Mouse (Mus musculus) embryonic facial prominence, embryonic 14.5 days (tissue): ENCODE measurements around the gene Cela3b. TPM values are rescaled to one million over a fixed set of nuclear protein-coding genes. Genes with fewer than 3 reads are reported as not detected.
A peak's percentile ranks its signal among the peaks of the same experiment; 100 is the strongest.
"Not testable (repeated sequence)": the region's sequence is repeated elsewhere in the genome, so short reads cannot be mapped to it uniquely, and the experiment has no call there.

ENCODE experiments used
- ATAC-seq: fragments of 200-750 bp; cut with Nextera tagmentation; 2 replicates; pipeline ENCODE4 v1.8.0; 2017; ENCODE audit warnings: low read depth, moderate number of reproducible peaks, moderate TSS enrichment
- DNase-seq: peaks from one replicate; pipeline ENCODE4 v3.0.0-alpha.2; 2015; ENCODE audit warnings: low spot score
- H3K27ac ChIP-seq: fragments of 300-500 bp; sonication (generic); replicated peaks from 2 replicates; pipeline ENCODE4 v1.5.1; 2014; ENCODE audit warnings: low read depth, mild to moderate bottlenecking, low read length, moderate library complexity
- H3K27me3 ChIP-seq: fragments of 300-500 bp; sonication (generic); replicated peaks from 2 replicates; pipeline ENCODE4 v1.6.1; 2014; ENCODE audit warnings: low read length; ENCODE audit not compliant: control insufficient read depth, insufficient read depth
- H3K36me3 ChIP-seq: fragments of 300-500 bp; sonication (generic); 2 replicates; pipeline ENCODE4 v1.6.1; 2014; ENCODE audit warnings: low read length, mixed read lengths; ENCODE audit not compliant: control insufficient read depth, insufficient read depth
- H3K4me1 ChIP-seq: fragments of 300-500 bp; sonication (generic); 2 replicates; pipeline ENCODE4 v1.6.1; 2014; ENCODE audit warnings: antibody characterized with exemption, low read length; ENCODE audit not compliant: control insufficient read depth, insufficient read depth
- H3K4me2 ChIP-seq: fragments of 300-500 bp; sonication (generic); 2 replicates; pipeline ENCODE4 v1.6.1; 2014; ENCODE audit warnings: low read depth, mild to moderate bottlenecking, low read length, moderate library complexity, mixed read lengths
- H3K4me3 ChIP-seq: fragments of 300-500 bp; sonication (generic); 2 replicates; pipeline ENCODE4 v1.5.1; 2014; ENCODE audit warnings: low read depth, mild to moderate bottlenecking, low read length
- H3K9ac ChIP-seq: fragments of 300-500 bp; sonication (generic); 2 replicates; pipeline ENCODE4 v1.6.1; 2014; ENCODE audit warnings: low read depth, mild to moderate bottlenecking, low read length, moderate library complexity, mixed read lengths
- H3K9me3 ChIP-seq: fragments of 300-500 bp; sonication (generic); 2 replicates; pipeline ENCODE4 v1.6.1; 2016; ENCODE audit warnings: low read length; ENCODE audit not compliant: control insufficient read depth
- WGBS: fragments of 180-500 bp; shearing (Covaris S2); extraction: QIAGEN DNeasy Blood & Tissue Kit; methylation state at CpG from one replicate; pipeline ENCODE4 v1.1.7; 2014; 5-methylcytosine and 5-hydroxymethylcytosine counted together
- polyA plus RNA-seq: library from polyadenylated mRNA; unstranded; fragments of >200 nt; fragmentation: Nextera tagmentation; extraction: Ambion mirVana; gene quantifications from 2 replicates; pipeline ENCODE4 v1.2.1, GENCODE M21; 2014

Cela3b gene
- polyA plus RNA-seq, 1 experiment from 2014 or later = 0.56 TPM

DNA sequence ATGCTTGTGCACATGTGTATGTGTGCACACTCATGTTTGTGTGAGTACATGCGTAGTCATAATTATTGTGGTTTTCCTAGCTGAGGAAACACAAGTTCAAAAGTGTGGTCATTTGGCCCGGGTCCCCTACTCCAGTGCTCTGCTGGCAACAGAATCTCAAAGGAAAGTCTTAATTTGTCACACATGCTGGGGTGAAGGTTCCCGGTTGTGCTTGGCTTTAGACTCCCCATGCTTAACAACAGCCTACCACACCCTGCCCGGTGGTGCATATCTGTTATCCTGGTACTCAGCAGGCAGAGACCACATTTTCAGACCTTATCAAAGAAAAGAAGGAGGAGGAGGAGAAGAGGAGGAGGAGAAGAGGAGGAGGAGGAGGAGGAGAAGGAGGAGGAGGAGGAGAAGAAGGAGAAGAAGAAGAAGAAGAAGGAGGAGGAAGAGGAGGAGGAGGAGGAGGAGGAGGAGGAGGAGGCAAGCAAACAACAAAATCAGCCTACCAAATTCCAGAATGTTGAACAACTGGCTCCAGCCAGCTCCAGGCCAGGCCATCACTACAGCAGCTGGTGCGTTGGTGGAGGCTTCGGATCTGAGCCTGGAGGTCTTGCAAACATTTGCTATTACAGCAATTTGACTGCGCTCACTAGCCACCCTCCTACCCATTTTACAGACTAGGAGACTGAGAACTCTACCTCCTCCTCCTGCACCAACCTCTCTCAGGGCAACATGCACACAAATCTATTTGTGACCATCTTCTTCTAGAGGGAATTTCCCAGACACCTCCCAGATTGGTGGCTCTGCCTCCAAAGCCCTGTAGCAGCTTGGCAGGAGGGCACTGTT lies 17.2 kb upstream of the Cela3b start:
- Histone ChIP-seq H3K9me3 (no peaks in the 10 kb centered on the region), H3K36me3 (no peaks in the 10 kb centered on the region), H3K4me1 (peaks cover 17% of the 10 kb centered on the region), H3K4me3 (no peak overlapping the region), H3K4me2 (peak overlapping the region; percentile 5; the same call in 1 of the 2 replicates), H3K9ac (no peak overlapping the region), H3K27me3 (no peaks in the 10 kb centered on the region), H3K27ac (0 out of 2 replicates have a peak overlapping the region, but pooled peaks have one; percentile 18)
- DNase-seq (peak; percentile 47), ATAC-seq (peak; percentile 10; the same call in 1 of the 2 replicates)
- WGBS = 53% methylated on average over 7 of the region's 7 CpGs

- DNase-seq = no peak
- no peaks in the 10 kb centered on the region for H3K9me3 ChIP-seq
- H3K4me3 ChIP-seq = no peak overlapping the region
- no peak for ATAC-seq
- no peaks in the 10 kb centered on the region for H3K36me3 ChIP-seq
- WGBS = 91% methylated on average over 4 of the region's 4 CpGs
- no peak overlapping the region for H3K27ac ChIP-seq
- H3K4me1 ChIP-seq = peaks cover 17% of the 10 kb centered on the region
- no peaks in the 10 kb centered on the region for H3K27me3 ChIP-seq
- no peak overlapping the region for H3K9ac ChIP-seq
- H3K4me2 ChIP-seq = no peak overlapping the region
Measured at GRCm38 (mm10) chr4:137445881-137446280, 15.5 kb upstream of the Cela3b start.

DNA sequence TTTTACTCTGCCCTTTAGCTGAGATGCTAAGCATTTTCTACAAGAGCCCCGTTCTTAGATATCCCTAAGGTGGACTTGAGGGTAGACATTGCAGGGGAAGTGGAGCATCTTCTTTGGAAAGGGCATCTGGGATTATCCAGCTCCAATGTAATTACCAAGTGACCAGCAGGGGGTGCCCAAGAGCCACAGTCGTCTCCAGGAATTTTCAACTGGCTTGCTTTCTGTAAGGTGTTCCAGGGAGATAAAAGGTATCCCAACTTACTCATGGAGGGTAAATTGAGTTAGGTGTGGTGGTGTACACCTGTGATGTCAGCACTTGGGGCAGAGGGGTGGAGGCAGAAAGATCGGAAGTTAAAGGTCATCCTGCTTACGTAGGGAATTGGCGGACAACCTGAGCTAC lies 13.3 kb upstream of the Cela3b start:
- Histone ChIP-seq H3K4me3 (no peak overlapping the region), H3K36me3 (no peaks in the 10 kb centered on the region), H3K27me3 (no peaks in the 10 kb centered on the region), H3K27ac (no peak overlapping the region), H3K4me1 (peaks cover 10% of the 10 kb centered on the region), H3K4me2 (0 out of 2 replicates have a peak overlapping the region, but pooled peaks have one; percentile 22), H3K9ac (no peak overlapping the region), H3K9me3 (no peaks in the 10 kb centered on the region)
- no peak for DNase-seq
- 17% methylated on average over 5 of the region's 5 CpGs for WGBS
- ATAC-seq = no peak

- H3K36me3 ChIP-seq = no peaks in the 10 kb centered on the region
- H3K4me2 ChIP-seq = no peak overlapping the region
- no peak overlapping the region for H3K9ac ChIP-seq
- H3K4me1 ChIP-seq = no peaks in the 10 kb centered on the region
- H3K4me3 ChIP-seq = no peak overlapping the region
- H3K27ac ChIP-seq = no peak overlapping the region
- 82% methylated on average over 4 of the region's 4 CpGs for WGBS
- H3K9me3 ChIP-seq = no peaks in the 10 kb centered on the region
- ATAC-seq = no peak
- DNase-seq = no peak
- H3K27me3 ChIP-seq = no peaks in the 10 kb centered on the region
Measured at GRCm38 (mm10) chr4:137441332-137441731, 11.0 kb upstream of the Cela3b start.

DNA sequence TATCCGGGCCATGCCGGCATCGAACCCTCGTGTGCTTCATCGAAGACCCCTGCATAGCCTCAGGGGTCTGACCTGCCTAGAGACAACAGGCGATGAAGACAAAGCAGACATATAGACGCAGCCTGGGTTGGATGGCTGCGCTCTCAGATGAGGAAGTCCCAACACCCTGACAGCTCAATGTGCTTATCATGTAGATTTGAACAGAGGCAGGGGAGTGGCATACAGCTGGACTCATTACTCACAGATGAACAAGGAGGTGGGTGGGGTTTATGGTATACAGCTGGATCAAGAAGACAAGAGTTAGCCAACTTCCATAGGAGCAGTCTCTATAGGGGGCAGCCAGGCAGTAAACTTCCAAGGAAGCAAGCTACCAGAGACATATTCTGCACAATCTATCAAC lies 8.5 kb upstream of the Cela3b start:
- Histone ChIP-seq H3K4me1 (no peaks in the 10 kb centered on the region), H3K4me2 (no peak overlapping the region), H3K27me3 (no peaks in the 10 kb centered on the region), H3K36me3 (no peaks in the 10 kb centered on the region), H3K9ac (no peak overlapping the region), H3K27ac (no peak overlapping the region), H3K4me3 (no peak overlapping the region), H3K9me3 (no peaks in the 10 kb centered on the region)
- no peak for ATAC-seq
- DNase-seq = no peak
- WGBS = 81% methylated on average over 8 of the region's 8 CpGs

GRCm38 (mm10) chr4:137436979-137437669 lies 6.8 kb upstream of the Cela3b start:
- DNase-seq (no peak), ATAC-seq (no peak)
- H3K4me3 ChIP-seq = no peak overlapping the region
- H3K9ac ChIP-seq = no peak overlapping the region
- H3K4me1 ChIP-seq = no peaks in the 10 kb centered on the region
- no peak overlapping the region for H3K27ac ChIP-seq
- no peak overlapping the region for H3K4me2 ChIP-seq
- WGBS = 76% methylated on average over 8 of the region's 8 CpGs
- H3K36me3 ChIP-seq = no peaks in the 10 kb centered on the region
- H3K9me3 ChIP-seq = no peaks in the 10 kb centered on the region
- H3K27me3 ChIP-seq = no peaks in the 10 kb centered on the region

- H3K4me3 ChIP-seq, H3K27me3 ChIP-seq, H3K36me3 ChIP-seq, H3K9me3 ChIP-seq, H3K27ac ChIP-seq, H3K4me2 ChIP-seq, H3K4me1 ChIP-seq, H3K9ac ChIP-seq: not testable (repeated sequence)
- WGBS = 69% methylated on average over 10 of the region's 10 CpGs
- DNase-seq = peak; percentile 23
- peak; percentile 57; the same call in 1 of the 2 replicates for ATAC-seq
Measured at GRCm38 (mm10) chr4:137432700-137433550, 2.6 kb upstream of the Cela3b start.
